Mouse (Mus musculus): ENCODE measurements around the gene 2610028H24Rik. TPM values are rescaled to one million over a fixed set of nuclear protein-coding genes. Genes with fewer than 3 reads are reported as not detected.

2610028H24Rik gene
- not detected in 2 replicates for polyA plus RNA-seq (2012; rRNA removed)

- DNase-seq (ENCODE audit: low read depth) = no peak
- no peak for TF ChIP-seq POLR2A (IDR thresholded peaks at IDR 0.05; ENCODE audit: borderline replicate concordance, extremely low read depth, insufficient read depth, insufficient read length, poor library complexity, severe bottlenecking)
- TF ChIP-seq CTCF (IDR thresholded peaks at IDR 0.05; ENCODE audit: borderline replicate concordance, extremely low read depth, insufficient read depth, insufficient read length) = no peak
These were observed at the start of gene 2610028H24Rik for GRCm38 (mm10) chr10:76448851-76449250. Gene 2610028H24Rik (plus strand): TSS chr10:76449081.

GRCm38 (mm10) chr10:76408520-76408919, 40.4 kb upstream of the 2610028H24Rik start:
- TF ChIP-seq POLR2A (IDR thresholded peaks at IDR 0.05; ENCODE audit: borderline replicate concordance, extremely low read depth, insufficient read depth, insufficient read length, poor library complexity, severe bottlenecking) = no peak
- TF ChIP-seq CTCF (IDR thresholded peaks at IDR 0.05; ENCODE audit: borderline replicate concordance, extremely low read depth, insufficient read depth, insufficient read length) = no peak
- no peak for DNase-seq (ENCODE audit: low read depth)

GRCm38 (mm10) chr10:76416811-76417210, 32.1 kb upstream of the 2610028H24Rik start:
- no peak for DNase-seq (ENCODE audit: low read depth)
- no peak for TF ChIP-seq POLR2A (IDR thresholded peaks at IDR 0.05; ENCODE audit: borderline replicate concordance, extremely low read depth, insufficient read depth, insufficient read length, poor library complexity, severe bottlenecking)
- no peak for TF ChIP-seq CTCF (IDR thresholded peaks at IDR 0.05; ENCODE audit: borderline replicate concordance, extremely low read depth, insufficient read depth, insufficient read length)

- TF ChIP-seq CTCF (IDR thresholded peaks at IDR 0.05; ENCODE audit: borderline replicate concordance, extremely low read depth, insufficient read depth, insufficient read length) = no peak
- no peak for TF ChIP-seq POLR2A (IDR thresholded peaks at IDR 0.05; ENCODE audit: borderline replicate concordance, extremely low read depth, insufficient read depth, insufficient read length, poor library complexity, severe bottlenecking)
- DNase-seq (ENCODE audit: low read depth) = no peak
These were observed 23.2 kb upstream of the 2610028H24Rik start for GRCm38 (mm10) chr10:76425674-76426073.

GRCm38 (mm10) chr10:76433925-76434324, 15.0 kb upstream of the 2610028H24Rik start:
- DNase-seq (ENCODE audit: low read depth) = no peak
- TF ChIP-seq POLR2A (IDR thresholded peaks at IDR 0.05; ENCODE audit: borderline replicate concordance, extremely low read depth, insufficient read depth, insufficient read length, poor library complexity, severe bottlenecking) (no peak), CTCF (IDR thresholded peaks at IDR 0.05; ENCODE audit: borderline replicate concordance, extremely low read depth, insufficient read depth, insufficient read length) (no peak)

- DNase-seq (ENCODE audit: low read depth) = no peak
These were observed 9.6 kb upstream of the 2610028H24Rik start for GRCm38 (mm10) chr10:76439107-76439890.

GRCm38 (mm10) chr10:76440281-76440680, 8.6 kb upstream of the 2610028H24Rik start, which contains the start of gene AC141477.1:
Gene AC141477.1 (minus strand): TSS chr10:76440444.
- DNase-seq (ENCODE audit: low read depth) = no peak
- no peak for TF ChIP-seq CTCF (IDR thresholded peaks at IDR 0.05; ENCODE audit: borderline replicate concordance, extremely low read depth, insufficient read depth, insufficient read length)
- no peak for TF ChIP-seq POLR2A (IDR thresholded peaks at IDR 0.05; ENCODE audit: borderline replicate concordance, extremely low read depth, insufficient read depth, insufficient read length, poor library complexity, severe bottlenecking)

More at GRCm38 (mm10) chr10:76439107-76439890, 9.6 kb upstream of the 2610028H24Rik start:
- TF ChIP-seq POLR2A (IDR thresholded peaks at IDR 0.05; ENCODE audit: borderline replicate concordance, extremely low read depth, insufficient read depth, insufficient read length, poor library complexity, severe bottlenecking) (no peak), CTCF (IDR thresholded peaks at IDR 0.05; ENCODE audit: borderline replicate concordance, extremely low read depth, insufficient read depth, insufficient read length) (no peak)

- peak; percentile 38; the same call in 1 of the 2 replicates for TF ChIP-seq POLR2A (IDR thresholded peaks at IDR 0.05; ENCODE audit: borderline replicate concordance, extremely low read depth, insufficient read depth, insufficient read length, poor library complexity, severe bottlenecking)
- TF ChIP-seq CTCF (IDR thresholded peaks at IDR 0.05; ENCODE audit: borderline replicate concordance, extremely low read depth, insufficient read depth, insufficient read length) = peak; percentile 76
- DNase-seq (ENCODE audit: low read depth) = peak; percentile 99
These were observed 6.4 kb upstream of the 2610028H24Rik start, which contains the start of gene Pcnt for GRCm38 (mm10) chr10:76442178-76443088. Gene Pcnt (minus strand): TSS chr10:76442786.

- TF ChIP-seq POLR2A (IDR thresholded peaks at IDR 0.05; ENCODE audit: borderline replicate concordance, extremely low read depth, insufficient read depth, insufficient read length, poor library complexity, severe bottlenecking) (no peak), CTCF (IDR thresholded peaks at IDR 0.05; ENCODE audit: borderline replicate concordance, extremely low read depth, insufficient read depth, insufficient read length) (no peak)
- DNase-seq (ENCODE audit: low read depth) = no peak
These were observed 2.7 kb upstream of the 2610028H24Rik start for GRCm38 (mm10) chr10:76445996-76446681.

GRCm38 (mm10) chr10:76447406-76448229, 1.3 kb upstream of the 2610028H24Rik start:
- no peak for TF ChIP-seq POLR2A (IDR thresholded peaks at IDR 0.05; ENCODE audit: borderline replicate concordance, extremely low read depth, insufficient read depth, insufficient read length, poor library complexity, severe bottlenecking)
- TF ChIP-seq CTCF (IDR thresholded peaks at IDR 0.05; ENCODE audit: borderline replicate concordance, extremely low read depth, insufficient read depth, insufficient read length) = no peak
- no peak for DNase-seq (ENCODE audit: low read depth)
